Mouse (Mus musculus) ES-Bruce4 (cell line): ENCODE results near the gene Cers1.

ENCODE experiments used
- CTCF ChIP-seq: IDR thresholded peaks from one replicate; pipeline ENCODE4 v1.8.1; 2011; ENCODE audit warnings: low read depth, low read length
- EP300 ChIP-seq: IDR thresholded peaks from 2 replicates; pipeline ENCODE4 v1.6.1; 2011; ENCODE audit warnings: low read depth, low read length; ENCODE audit not compliant: insufficient read depth
- POLR2A ChIP-seq: IDR thresholded peaks from one replicate; pipeline ENCODE4 v1.8.1; 2011; ENCODE audit warnings: low read length; ENCODE audit not compliant: insufficient read depth

- TF ChIP-seq CTCF = no peak
- no peak for TF ChIP-seq POLR2A
- no peak for TF ChIP-seq EP300
Observed at GRCm38 (mm10) chr8:70340659-70341058, 25.1 kb downstream of the Cers1 start.
